Mouse (Mus musculus) ES-E14 (cell line): ENCODE data around the gene Zfp367.

Source experiments
- CHD2 ChIP-seq: IDR thresholded peaks from 2 replicates; pipeline ENCODE4 v1.6.1; 2014; ENCODE audit warnings: mild to moderate bottlenecking, low read depth, low read length, inconsistent platforms
- HCFC1 ChIP-seq: IDR thresholded peaks from 2 replicates; pipeline ENCODE4 v1.6.1; 2012; ENCODE audit warnings: low read length, inconsistent platforms, borderline replicate concordance; ENCODE audit not compliant: insufficient read depth
- ZC3H11A ChIP-seq: IDR thresholded peaks from 2 replicates; pipeline ENCODE4 v1.6.1; 2012; ENCODE audit warnings: low read depth, mild to moderate bottlenecking, inconsistent platforms, low read length, borderline replicate concordance

DNA sequence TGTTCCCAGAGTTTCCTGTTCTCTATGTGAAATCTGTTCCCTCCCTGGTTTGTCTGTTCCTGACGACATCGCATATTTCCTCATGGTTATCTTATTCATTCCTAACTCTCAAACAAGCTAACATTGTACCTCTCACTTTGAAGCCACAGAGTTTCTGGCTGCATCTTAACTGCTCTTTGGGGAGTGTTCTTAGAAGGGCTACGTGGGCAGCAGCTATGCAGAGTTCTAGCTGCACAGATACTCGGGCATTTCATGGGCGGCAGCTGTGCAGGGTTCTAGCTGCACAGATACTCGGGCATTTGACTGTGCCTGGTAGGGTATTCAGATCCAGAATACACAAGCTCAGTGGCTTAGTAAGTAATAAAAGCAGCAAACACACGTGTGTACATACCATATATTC, 64.9 kb downstream of the Zfp367 start:
- TF ChIP-seq ZC3H11A (no peak), HCFC1 (no peak), CHD2 (no peak)
